Mouse (Mus musculus): ENCODE results near the gene Itih3. TPM values are rescaled to one million over a fixed set of nuclear protein-coding genes. Genes with fewer than 3 reads are reported as not detected.

The Itih3 gene
- total RNA-seq, 2 experiments from 2014 or later: 25.8 to 32.8 TPM

DNA sequence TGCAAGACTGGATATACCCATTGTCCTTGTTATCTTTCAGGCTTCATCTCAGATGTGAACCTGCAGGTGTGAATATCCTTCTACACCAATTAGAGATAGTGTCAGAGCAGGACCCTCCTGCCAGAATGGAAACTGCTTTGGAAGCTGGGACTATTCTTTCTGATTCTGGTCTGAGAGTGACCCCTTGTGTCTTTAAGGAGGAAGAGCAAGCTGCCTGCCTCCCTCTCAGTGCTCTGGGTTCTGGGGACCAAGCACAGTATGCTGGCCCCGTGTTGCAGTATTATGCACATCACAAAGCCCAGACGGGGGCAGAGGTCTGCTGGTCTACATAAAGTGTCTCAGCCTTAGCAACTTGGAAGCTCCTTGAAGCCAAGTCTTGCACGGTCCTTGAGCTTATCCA, 58.2 kb downstream of the Itih3 start:
- DNase-seq (ENCODE audit: low spot score in 2 of 2): no peak

- no peak for DNase-seq (ENCODE audit: low spot score in 2 of 2)
Observed at GRCm38 (mm10) chr14:30862368-30862767, 61.2 kb downstream of the Itih3 start.

DNA sequence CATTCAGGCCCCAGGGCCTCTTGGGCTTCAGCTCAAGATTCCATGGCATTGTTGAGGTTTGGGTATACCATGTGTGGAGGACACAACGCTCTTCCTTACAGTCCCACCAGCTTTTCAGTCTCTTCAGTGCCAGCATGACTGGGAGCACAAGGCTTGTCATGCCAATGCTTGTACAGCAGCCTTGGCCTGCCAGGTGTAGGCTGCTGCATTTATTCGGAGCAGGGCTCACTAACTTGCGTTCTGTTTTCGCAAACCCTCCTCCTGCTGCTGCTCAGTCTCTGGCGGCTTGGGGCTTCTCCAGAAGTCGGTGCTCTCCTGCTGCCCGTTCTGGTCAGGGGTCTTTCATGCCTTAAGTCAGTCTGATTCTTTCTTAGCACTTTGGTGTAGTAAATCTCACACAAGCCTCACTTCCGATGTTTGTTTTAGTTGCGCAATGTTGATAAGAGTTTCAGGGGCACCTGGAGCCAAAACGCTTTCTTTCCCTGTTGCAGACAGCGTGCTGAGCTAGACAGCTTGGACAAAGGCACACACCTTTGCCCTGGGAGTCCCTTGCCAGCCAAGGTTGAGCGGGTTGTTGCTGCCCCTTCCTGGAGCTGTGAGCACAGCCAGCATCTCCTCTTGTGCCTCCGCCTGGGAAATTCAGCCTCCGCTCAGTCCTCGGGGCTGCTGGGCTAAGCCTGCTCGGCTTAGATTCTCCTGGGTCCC, 62.0 kb downstream of the Itih3 start:
- no peak for DNase-seq (ENCODE audit: low spot score in 2 of 2)

Other genes with a start within 250 kb of the Itih3 start
- gene Sfmbt1, start 208.9 kb downstream of the Itih3 start, total RNA-seq (2021): 10 to 100 TPM; 39.3 to 41.0 TPM
- 10 to 100 TPM; 20.7 to 22.9 TPM for gene Tmem110, start 98.2 kb downstream of the Itih3 start, total RNA-seq (2021)
- 1 to 10 TPM; 2.5 to 3.5 TPM for gene Mustn1, start 44.6 kb downstream of the Itih3 start, total RNA-seq (2021)
- gene Itih4, start 37.3 kb downstream of the Itih3 start, total RNA-seq (2021): under 1 TPM in 1 of 2 experiments, not detected in 1; 0.19 TPM
- gene Itih1, start 19.5 kb upstream of the Itih3 start, total RNA-seq (2021): not detected
- 10 to 100 TPM; 17.0 to 21.2 TPM for gene Nek4, start 27.6 kb upstream of the Itih3 start, total RNA-seq (2021)
- gene Glt8d1, start 77.6 kb upstream of the Itih3 start, total RNA-seq (2021): 10 to 100 TPM; 34.0 to 38.2 TPM
- 100 to 1,000 TPM; 166 to 174 TPM for gene Spcs1, start 77.9 kb upstream of the Itih3 start, total RNA-seq (2021)
- 10 to 100 TPM; 52.3 to 54.5 TPM for gene Pbrm1, start 95.4 kb upstream of the Itih3 start, total RNA-seq (2021)
- 10 to 100 TPM; 42.1 to 53.0 TPM for gene Gnl3, start 95.4 kb upstream of the Itih3 start, total RNA-seq (2021)
- gene Smim4, start 205.2 kb upstream of the Itih3 start, total RNA-seq (2021): 10 to 100 TPM; 22.8 to 29.7 TPM
- 1 to 10 TPM; 1.9 to 4.6 TPM for gene Nt5dc2, start 207.3 kb upstream of the Itih3 start, total RNA-seq (2021)
- gene Stab1, start 244.9 kb upstream of the Itih3 start, total RNA-seq (2021): 10 to 100 TPM; 22.3 to 25.0 TPM